Mouse (Mus musculus) adrenal gland, adult (tissue): ENCODE data around the gene Abcc12.
A peak's percentile ranks its signal among the peaks of the same experiment; 100 is the strongest.

Experiments
- DNase-seq, 2 experiments: peaks; one replicate each; pipeline ENCODE4 v3.0.0; 2022 to 2023; ENCODE audit warnings: low spot score in 1 of 2; ENCODE audit not compliant: inconsistent age in 2 of 2

Abcc12 gene

DNA sequence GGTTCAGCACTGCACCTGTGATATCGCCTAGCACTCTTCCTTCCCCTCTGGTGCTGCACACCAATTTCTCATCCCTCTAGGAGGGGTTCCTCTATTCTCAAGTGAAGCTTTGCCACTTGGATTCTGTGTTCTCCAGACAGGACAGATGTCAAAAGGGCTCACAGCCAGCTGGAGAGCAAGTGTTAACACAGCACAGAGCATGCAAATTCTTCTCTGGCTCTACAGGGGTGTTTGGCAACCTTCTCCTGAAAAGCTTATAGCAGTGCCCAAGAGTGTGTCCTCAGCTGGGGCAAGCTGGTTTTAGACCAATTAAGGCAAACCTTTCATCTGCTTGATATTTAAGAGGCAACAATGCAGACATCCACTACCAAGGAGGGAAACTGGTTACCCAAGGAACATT lies 66.3 kb downstream of the Abcc12 start:
- no peak for DNase-seq

GRCm38 (mm10) chr8:86512886-86513285 lies 67.6 kb downstream of the Abcc12 start:
- DNase-seq, result no peak

GRCm38 (mm10) chr8:86512131-86512792 lies 68.2 kb downstream of the Abcc12 start:
- no peak for DNase-seq

DNA sequence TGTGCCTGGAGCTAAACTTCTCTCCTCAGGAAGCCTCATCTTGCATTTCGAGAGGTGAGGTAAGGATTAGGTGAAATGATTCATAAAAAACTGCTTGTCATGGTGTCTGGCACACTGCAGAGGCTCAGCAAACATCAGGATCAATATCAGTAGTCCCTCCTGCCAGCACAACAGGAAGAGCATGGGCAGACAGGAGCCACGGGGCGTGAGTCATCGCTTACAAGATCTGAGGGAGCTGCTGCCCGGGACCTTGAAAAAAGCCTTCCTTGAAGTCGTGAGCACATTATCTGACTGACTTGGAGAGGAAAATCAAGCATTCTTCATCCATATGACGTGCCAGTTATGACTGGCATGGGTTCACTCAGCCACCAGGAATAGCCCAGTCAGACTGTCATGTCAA lies 79.1 kb downstream of the Abcc12 start:
- DNase-seq, result peak; percentile 89 to 92

DNA sequence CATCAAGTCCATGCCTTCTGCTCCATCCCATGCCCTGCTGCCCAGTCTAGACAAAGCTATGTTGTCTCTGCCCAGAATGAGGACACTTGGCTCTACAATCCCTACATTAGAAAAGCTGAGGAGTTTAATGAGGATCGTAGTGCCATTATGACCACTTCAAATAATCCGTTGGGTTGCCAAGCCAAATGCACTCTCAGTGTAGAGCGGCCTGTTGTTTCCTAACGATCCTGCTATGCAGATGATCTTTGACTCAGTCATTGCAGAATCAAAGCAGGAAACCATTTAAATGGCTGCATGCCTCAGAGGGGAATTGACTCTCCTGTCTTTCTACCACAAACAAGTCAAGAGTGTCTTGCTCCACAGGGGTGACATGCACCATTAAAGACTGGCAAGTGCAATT lies 85.4 kb downstream of the Abcc12 start:
- DNase-seq, result no peak

DNA sequence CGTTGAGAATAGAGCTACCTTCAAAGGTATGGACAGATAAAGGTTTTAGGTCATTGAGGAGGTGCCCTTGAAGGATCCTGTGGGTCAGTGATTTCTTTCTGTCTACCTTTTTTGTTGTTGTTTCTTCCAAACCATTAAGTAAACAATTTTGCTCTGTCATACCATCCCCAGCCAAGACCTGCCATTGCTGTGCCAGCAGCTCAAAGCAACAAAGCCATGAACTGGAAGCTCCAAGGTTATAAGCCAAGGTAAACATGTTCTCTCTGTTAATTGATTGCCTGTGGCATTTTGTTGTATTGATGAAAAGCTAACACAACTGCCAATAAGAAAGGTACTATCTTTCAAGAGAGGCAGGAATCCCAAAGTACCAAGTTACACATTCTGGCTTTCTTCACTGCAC lies 86.6 kb downstream of the Abcc12 start:
- no peak for DNase-seq

- DNase-seq, result no peak
Measured at GRCm38 (mm10) chr8:86485411-86485810, 95.1 kb downstream of the Abcc12 start.

DNA sequence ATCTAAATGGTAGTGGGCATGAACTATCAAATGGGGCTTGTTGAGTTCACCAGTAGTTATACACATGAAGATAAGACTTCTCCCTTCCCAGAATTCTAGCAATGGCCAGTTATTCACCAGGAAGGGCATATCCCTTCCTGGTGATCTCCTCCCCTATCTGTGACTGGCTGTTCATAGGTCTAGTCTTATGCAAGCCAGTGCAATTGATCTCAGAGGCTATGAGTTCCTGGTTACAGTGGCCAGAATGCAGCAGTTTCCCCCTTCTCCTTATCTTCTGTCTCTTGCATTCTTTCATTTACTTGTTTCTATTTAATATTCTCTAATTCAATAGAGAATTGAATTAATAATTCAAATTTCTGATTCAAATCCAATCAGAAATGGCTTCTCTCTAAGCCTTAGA lies 96.2 kb downstream of the Abcc12 start:
- DNase-seq, result no peak

- no peak for DNase-seq
Measured at GRCm38 (mm10) chr8:86482116-86482515, 98.4 kb downstream of the Abcc12 start.

GRCm38 (mm10) chr8:86475711-86476438 lies 104.6 kb downstream of the Abcc12 start:
- DNase-seq, result peak; percentile 40 to 81

DNA sequence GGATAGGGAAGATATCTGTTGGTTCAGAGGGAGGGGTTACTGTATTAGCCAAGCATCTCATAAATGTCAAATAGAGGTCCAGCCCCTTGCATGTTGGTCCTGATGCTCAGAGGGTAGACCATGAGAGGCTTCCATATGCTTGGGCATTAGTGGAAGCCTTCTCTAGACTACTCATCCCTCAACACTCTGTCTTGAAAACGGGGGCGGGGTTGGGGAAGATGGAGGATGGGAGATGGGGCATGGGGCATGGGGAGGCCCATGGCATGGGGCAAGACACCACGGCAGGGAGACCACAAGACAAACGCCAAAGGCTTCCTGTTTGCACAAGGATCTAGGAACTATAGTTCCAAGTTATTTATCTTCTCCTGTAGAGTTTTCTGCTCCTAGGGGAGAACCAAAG lies 106.0 kb downstream of the Abcc12 start:
- no peak for DNase-seq

DNA sequence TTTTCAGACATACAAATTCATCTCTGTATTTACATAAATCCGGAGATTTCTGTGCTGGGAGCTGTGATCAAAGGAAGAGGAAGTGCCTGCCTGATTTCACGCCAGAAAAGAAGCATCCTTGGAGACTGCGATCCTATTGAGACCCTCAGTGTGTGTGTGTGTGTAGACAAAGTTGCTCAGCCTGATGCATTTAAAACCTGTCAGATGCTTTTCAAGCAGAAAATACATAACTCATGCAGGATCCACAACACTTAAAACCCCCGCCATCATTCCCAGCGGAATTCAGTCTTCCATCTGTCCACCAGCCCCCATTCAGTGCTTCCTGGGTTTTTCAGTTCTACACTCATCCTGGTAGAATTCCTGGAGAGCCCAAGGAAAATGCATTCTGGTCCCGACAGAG lies 107.4 kb downstream of the Abcc12 start:
- no peak for DNase-seq

DNA sequence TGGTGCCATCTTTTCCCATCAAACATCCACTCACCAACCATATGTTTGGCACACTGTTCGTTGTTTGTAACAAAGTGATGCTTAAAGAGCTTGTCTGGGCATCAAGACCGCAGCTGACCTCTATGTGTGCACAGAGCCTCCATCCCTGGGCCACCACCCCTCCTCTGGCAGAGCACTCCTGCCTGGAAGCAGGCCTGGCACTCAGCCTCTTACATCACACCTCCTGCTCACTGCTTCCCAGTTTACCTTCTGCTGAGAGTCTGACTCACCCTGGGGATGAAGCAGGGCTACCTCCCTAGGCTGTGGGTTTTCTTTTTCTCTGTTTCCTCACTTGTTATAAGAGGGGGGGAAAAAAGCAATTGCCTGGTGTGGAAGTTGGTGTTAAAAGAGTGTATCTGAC lies 109.8 kb downstream of the Abcc12 start:
- no peak for DNase-seq

DNA sequence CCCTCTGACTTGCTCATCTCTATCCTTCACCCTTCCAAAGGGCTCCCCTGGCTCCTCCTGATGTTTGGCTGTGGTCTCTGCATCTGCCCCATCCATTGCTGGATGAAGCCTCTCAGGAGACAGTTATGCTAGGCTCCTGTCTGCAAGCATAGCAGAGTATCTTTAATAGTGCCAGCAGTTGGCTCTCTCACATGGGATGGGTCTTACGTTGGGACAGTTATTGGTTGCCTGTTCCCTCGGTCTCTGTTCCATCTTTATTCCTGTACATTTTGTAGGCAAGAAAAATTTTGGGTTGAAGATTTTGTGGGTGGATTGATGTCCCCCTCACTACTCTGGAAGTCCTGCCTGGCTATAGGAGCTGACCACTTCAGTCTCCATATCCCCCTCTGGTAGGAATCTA lies 117.3 kb downstream of the Abcc12 start:
- DNase-seq, result no peak

DNA sequence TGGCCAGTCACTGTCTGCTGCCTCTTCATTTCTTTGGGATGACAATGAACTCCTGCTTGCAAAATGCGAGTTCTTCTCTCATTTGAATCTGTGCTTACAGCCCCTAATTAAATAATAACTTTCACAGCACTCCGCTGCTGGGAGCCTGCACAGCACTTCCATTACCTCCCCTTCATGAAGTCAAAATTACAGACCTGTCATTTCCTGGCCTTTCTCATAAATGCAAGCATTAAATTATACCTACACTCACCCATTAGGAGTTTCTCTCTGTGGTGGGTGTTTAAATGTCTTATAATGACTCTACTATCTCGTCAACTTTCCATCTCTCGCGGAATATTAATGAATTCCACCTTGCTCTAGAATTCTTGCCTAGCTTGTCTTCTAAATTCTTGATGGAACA lies 120.1 kb downstream of the Abcc12 start:
- DNase-seq, result no peak

DNA sequence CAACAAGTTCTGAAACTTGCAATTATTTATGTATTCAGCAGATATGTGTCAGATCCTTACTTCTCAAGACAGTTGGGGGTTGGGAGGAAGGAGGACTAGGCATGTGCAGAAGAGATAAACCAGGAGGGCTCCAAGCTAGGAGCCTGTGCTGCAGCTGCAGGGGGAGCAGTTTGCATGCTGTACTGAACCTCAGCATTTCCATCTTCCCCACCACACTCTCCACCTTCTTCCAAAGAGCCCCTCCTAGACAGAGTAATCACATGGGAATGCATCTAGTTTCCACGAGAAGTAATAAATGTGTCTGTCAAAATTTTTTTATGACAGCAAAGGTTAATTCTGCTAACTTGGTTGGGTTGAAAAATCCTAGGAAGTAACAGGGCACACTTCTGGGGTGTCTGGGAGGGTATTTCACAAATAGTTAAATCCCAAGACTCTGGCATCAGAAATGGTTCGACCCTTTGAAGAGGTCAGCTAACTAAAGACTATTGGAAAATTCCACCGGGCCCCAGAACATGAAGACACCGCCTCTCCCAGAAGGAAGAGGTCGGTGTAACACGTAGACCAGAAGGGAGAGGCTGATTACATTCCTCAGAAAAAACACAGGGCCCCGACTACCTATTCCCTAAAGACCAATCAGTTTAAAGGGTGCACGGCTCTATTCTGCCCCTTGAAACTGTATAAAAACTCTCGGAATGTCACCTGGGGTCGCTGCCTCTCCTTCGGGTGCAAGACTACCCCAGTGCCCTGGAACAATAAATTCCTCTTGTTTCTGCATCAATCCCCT lies 126.6 kb downstream of the Abcc12 start:
- peak in 1 of 2 experiments; percentile 53 for DNase-seq

DNA sequence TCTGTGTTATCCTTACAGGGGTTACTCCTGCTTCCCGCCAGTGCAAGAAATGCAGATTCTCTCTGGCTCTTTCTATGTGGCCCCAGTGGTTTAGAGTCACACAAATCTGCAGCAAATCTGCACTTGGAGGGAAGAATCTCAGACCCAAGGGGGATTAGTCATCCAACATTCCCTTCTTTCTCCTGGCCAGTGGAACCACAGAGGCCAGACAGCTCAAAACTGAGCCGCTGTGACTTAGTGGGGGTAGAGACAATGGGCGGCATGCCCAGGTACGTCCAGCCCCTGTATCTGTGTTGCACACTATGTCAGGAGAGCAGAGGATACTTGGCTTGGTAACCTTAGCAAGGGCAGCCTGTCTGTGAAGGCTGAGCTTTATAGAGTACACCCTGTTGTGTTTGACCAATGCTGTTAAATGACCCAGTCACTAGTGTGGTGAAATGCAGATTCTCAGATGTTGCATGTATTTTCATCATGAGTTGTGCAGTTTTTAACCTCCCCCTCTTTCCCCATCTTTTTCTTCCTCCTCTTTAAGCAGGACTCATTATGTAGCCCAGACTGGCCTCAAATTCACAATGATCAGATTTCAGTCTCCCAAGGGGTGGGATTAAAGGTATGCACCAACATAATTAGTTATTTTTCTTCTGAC lies 130.5 kb downstream of the Abcc12 start:
- no peak for DNase-seq

- peak; percentile 50 to 78 for DNase-seq
Measured at GRCm38 (mm10) chr8:86445516-86445915, 135.0 kb downstream of the Abcc12 start.

DNA sequence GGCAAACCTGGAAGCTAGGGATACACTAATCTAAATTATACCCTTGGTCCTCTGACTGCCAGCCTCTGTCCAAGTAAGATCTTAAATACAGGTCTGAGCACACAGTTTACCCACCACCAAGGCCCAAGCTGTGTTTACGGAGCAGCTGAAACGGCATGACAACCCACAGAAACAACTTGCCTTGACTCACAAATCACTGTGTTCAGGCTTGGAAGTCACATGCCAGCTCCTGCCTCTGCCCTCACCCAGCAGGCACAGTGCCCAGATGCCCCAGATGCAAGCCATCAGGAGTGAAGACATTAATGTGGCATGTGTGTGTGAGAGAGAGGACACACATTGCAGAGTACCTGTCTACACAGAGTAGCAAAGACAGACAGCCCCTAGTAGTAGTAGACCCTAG lies 136.7 kb downstream of the Abcc12 start:
- DNase-seq, result peak; percentile 43 to 78

DNA sequence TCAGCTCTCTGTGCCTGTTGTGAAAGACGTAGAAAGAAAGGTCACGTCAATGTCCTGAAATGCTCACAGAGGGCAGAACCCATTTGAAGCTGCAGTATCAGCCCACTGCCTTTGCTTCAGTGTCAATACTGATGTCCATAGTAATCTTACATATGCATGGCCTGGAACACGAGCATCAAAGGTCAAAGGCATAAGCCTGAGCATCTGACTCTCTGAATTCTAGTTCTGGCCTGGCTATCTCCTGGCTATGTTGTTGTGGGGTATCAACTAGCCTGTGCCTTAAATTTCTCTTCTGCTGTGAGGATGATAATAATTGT lies 141.5 kb downstream of the Abcc12 start:
- DNase-seq, result no peak

DNA sequence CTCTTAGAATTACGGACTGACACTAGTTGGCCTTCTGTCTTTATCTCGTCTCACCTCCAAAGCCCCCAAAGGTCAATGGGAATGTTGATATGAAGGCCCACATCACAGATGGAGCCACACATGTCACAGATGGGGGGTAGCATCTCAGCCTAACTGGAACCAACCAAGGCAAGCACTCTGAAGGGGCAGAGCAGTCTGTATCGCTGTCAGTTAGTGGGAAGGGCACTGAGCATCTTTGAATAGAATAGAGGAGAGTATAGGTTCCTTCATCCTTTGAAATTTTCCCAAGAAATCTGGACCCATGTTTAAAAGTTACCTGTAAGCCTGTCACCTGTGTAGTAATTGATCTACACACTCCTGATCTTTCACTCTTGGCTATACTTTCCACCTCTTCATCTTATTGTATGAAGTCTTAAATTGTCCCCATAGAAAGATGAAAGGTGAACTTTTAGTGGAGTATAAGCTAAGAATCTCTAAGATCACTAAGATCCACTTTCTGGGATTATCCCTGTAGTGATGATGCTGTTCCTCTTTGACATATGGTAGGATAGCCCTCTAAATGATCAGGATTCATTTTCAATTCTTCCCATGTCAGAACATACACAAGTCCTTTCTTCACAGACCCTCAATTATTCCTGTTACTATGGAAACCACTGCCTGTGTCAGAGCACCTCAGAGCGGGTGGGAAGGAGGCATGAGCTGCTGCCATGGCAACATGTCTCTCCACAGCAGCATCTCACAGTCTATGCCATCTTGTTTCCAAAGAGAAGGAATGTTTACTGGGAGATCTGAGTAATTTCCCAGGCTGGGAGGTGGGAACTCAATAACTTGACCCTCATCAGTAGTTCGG lies 142.1 kb downstream of the Abcc12 start:
- no peak for DNase-seq
